Mouse (Mus musculus): ENCODE data around the gene Afp.

- TF ChIP-seq CTCF (IDR thresholded peaks at IDR 0.05; ENCODE audit: extremely low read depth, insufficient read length, insufficient replicate concordance, low read depth, low read length) = no peak
- no peak for TF ChIP-seq POLR2A (IDR thresholded peaks at IDR 0.05; ENCODE audit: low read depth, low read length)
These were observed 19.5 kb downstream of the Afp start for GRCm38 (mm10) chr5:90509828-90510592.

All from small intestine, adult 2 months (tissue).